Mouse (Mus musculus): ENCODE measurements around the gene Snw1.

The Snw1 gene

GRCm38 (mm10) chr12:87423700-87424099 is 48.4 kb downstream of the Snw1 start:
- in situ Hi-C loops (cut with MboI, MseI) = no loop called here

- in situ Hi-C loops (cut with MboI, MseI) = no loop called here
These were observed 50.2 kb downstream of the Snw1 start for GRCm38 (mm10) chr12:87421708-87422507.

GRCm38 (mm10) chr12:87419974-87420485 is 52.0 kb downstream of the Snw1 start:
- in situ Hi-C loops (cut with MboI, MseI) = no loop called here

GRCm38 (mm10) chr12:87418921-87419320 is 53.2 kb downstream of the Snw1 start:
- in situ Hi-C loops (cut with MboI, MseI) = no loop called here

GRCm38 (mm10) chr12:87416690-87417089 is 55.4 kb downstream of the Snw1 start:
- in situ Hi-C loops (cut with MboI, MseI) = no loop called here

- in situ Hi-C loops (cut with MboI, MseI) = no loop called here
These were observed 56.7 kb downstream of the Snw1 start for GRCm38 (mm10) chr12:87415358-87415757.

GRCm38 (mm10) chr12:87413179-87413790 is 58.8 kb downstream of the Snw1 start:
- in situ Hi-C loops (cut with MboI, MseI) = no loop called here

GRCm38 (mm10) chr12:87410999-87411398 is 61.1 kb downstream of the Snw1 start:
- in situ Hi-C loops (cut with MboI, MseI) = no loop called here

- in situ Hi-C loops (cut with MboI, MseI) = no loop called here
These were observed 63.0 kb downstream of the Snw1 start for GRCm38 (mm10) chr12:87409123-87409522.

- in situ Hi-C loops (cut with MboI, MseI) = no loop called here
These were observed 64.0 kb downstream of the Snw1 start for GRCm38 (mm10) chr12:87407869-87408605.

GRCm38 (mm10) chr12:87405721-87406120 is 66.4 kb downstream of the Snw1 start:
- in situ Hi-C loops (cut with MboI, MseI) = no loop called here

- in situ Hi-C loops (cut with MboI, MseI) = no loop called here
These were observed 66.9 kb downstream of the Snw1 start for GRCm38 (mm10) chr12:87405165-87405564.

- in situ Hi-C loops (cut with MboI, MseI) = no loop called here
These were observed 70.2 kb downstream of the Snw1 start for GRCm38 (mm10) chr12:87401883-87402282.

- in situ Hi-C loops (cut with MboI, MseI) = no loop called here
These were observed 72.8 kb downstream of the Snw1 start for GRCm38 (mm10) chr12:87399119-87399819.

All from T-helper 1 cell (primary cell).